Mouse (Mus musculus) myocyte (in vitro differentiated cells): ENCODE results near the gene Grm1. TPM values are rescaled to one million over a fixed set of nuclear protein-coding genes. Genes with fewer than 3 reads are reported as not detected.

Source experiments
- H3K27me3 ChIP-seq: one replicate; pipeline ENCODE4 v1.6.1; 2011; ENCODE audit not compliant: control insufficient read depth, insufficient read depth, insufficient read length
- H3K36me3 ChIP-seq: one replicate; pipeline ENCODE4 v1.6.1; 2011; ENCODE audit not compliant: control insufficient read depth, insufficient read depth
- H3K4me2 ChIP-seq: one replicate; pipeline ENCODE4 v1.6.1; 2011; ENCODE audit warnings: low read depth, control low read depth
- H3K4me3 ChIP-seq: one replicate; pipeline ENCODE4 v1.5.1; 2011; ENCODE audit warnings: mild to moderate bottlenecking, control low read depth, moderate library complexity
- H3K79me2 ChIP-seq: one replicate; pipeline ENCODE4 v1.6.1; 2011; ENCODE audit not compliant: control insufficient read depth, insufficient read depth
- H3ac ChIP-seq: one replicate; pipeline ENCODE4 v1.6.1; 2011; ENCODE audit not compliant: control insufficient read depth, insufficient read length
- CEBPB ChIP-seq: IDR thresholded peaks from 2 replicates; pipeline ENCODE4 v1.6.1; 2011; ENCODE audit warnings: mild to moderate bottlenecking, moderate library complexity; ENCODE audit not compliant: poor library complexity, insufficient read depth, severe bottlenecking
- E2F4 ChIP-seq: IDR thresholded peaks from one replicate; pipeline ENCODE4 v1.6.1; 2011; ENCODE audit warnings: mild to moderate bottlenecking, control low read depth, moderate library complexity; ENCODE audit not compliant: insufficient read depth
- MAX ChIP-seq: IDR thresholded peaks from one replicate; pipeline ENCODE4 v1.6.1; 2011; ENCODE audit warnings: low read depth, mild to moderate bottlenecking, control low read depth
- MYOD1 ChIP-seq, 3 experiments: IDR thresholded peaks; one replicate each; pipeline ENCODE4 v1.6.1; 2011; ENCODE audit warnings: control low read depth in 2 of 3, low read depth in 2 of 3, mild to moderate bottlenecking in 2 of 3, moderate library complexity in 1 of 3; ENCODE audit not compliant: insufficient read length in 2 of 3, control insufficient read depth in 1 of 3
- MYOG ChIP-seq, 3 experiments: IDR thresholded peaks; one replicate each; pipeline ENCODE4 v1.6.1; 2011; ENCODE audit warnings: control low read depth in 2 of 3, low read depth in 2 of 3, mild to moderate bottlenecking in 2 of 3; ENCODE audit not compliant: insufficient read length in 2 of 3, control insufficient read depth in 1 of 3, insufficient read depth in 1 of 3
- POLR2A ChIP-seq: IDR thresholded peaks from one replicate; pipeline ENCODE4 v1.6.1; 2011; ENCODE audit warnings: low read depth, mild to moderate bottlenecking, control low read depth, moderate library complexity; ENCODE audit not compliant: insufficient read length
- POLR2AphosphoS2 ChIP-seq: IDR thresholded peaks from one replicate; pipeline ENCODE4 v1.6.1; 2011; ENCODE audit warnings: low read depth, control low read depth; ENCODE audit not compliant: insufficient read length
- REST ChIP-seq: IDR thresholded peaks from one replicate; pipeline ENCODE4 v1.6.1; 2011; ENCODE audit warnings: mild to moderate bottlenecking, control low read depth, moderate library complexity; ENCODE audit not compliant: insufficient read depth, insufficient read length
- SRF ChIP-seq: IDR thresholded peaks from one replicate; pipeline ENCODE4 v1.6.1; 2011; ENCODE audit warnings: low read depth; ENCODE audit not compliant: control insufficient read depth, insufficient read length
- TCF12 ChIP-seq: IDR thresholded peaks from one replicate; pipeline ENCODE4 v1.6.1; 2011; ENCODE audit warnings: mild to moderate bottlenecking, control low read depth; ENCODE audit not compliant: poor library complexity, insufficient read depth, severe bottlenecking
- TCF3 ChIP-seq: IDR thresholded peaks from one replicate; pipeline ENCODE4 v1.6.1; 2011; ENCODE audit warnings: low read depth, control low read depth; ENCODE audit not compliant: insufficient read length
- USF1 ChIP-seq: IDR thresholded peaks from one replicate; pipeline ENCODE4 v1.6.1; 2011; ENCODE audit warnings: low read depth, mild to moderate bottlenecking, control low read depth, moderate library complexity
- polyA plus RNA-seq: library from polyadenylated mRNA; unstranded; fragments of >200 nt; fragmentation: generic; extraction: Trizol; gene quantifications from one replicate; pipeline ENCODE4 v1.2.1, GENCODE M21; 2012; ENCODE audit warnings: missing spikeins

The Grm1 gene
- polyA plus RNA-seq, 1 experiment, result 0.01 TPM

- Histone ChIP-seq H3K27me3 (no peaks in the 10 kb centered on the region), H3K4me3 (no peak overlapping the region), H3K79me2 (no peaks in the 10 kb centered on the region), H3K36me3 (no peaks in the 10 kb centered on the region), H3ac (no peak overlapping the region), H3K4me2 (no peak overlapping the region)
- TF ChIP-seq MYOD1 (IDR thresholded peaks at IDR 0.05; ENCODE audit: control insufficient read depth in 1 of 3, insufficient read length in 2 of 3, low read depth in 2 of 3) (no peak), MAX (no peak), TCF12 (no peak), E2F4 (no peak), MYOG (IDR thresholded peaks at IDR 0.05; ENCODE audit: control insufficient read depth in 1 of 3, insufficient read depth in 1 of 3, insufficient read length in 2 of 3, low read depth in 2 of 3) (no peak), POLR2A (no peak), REST (no peak), USF1 (no peak), TCF3 (no peak)
These were observed 347.6 kb downstream of the Grm1 start for GRCm38 (mm10) chr10:10734561-10734960.

DNA sequence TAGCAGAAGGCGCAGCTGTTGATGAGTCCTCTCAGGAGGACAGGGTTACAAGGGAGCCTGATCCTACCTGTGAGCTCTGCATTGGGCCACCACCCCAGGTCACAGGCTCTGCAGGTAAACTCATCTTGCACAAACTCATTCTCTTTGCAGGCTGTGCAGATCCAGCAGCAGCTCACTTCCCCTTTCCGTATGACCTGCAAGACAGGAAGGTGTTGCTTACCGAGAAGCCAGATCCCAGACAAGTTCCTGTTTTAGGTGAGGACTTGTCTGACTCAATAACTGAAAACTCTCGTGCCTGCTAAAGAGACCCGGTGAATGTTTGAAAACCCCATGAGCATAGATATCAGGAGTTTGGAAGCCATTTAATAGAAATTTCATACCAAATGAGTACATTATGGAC, 349.1 kb downstream of the Grm1 start:
- Histone ChIP-seq H3ac (no peak overlapping the region), H3K27me3 (no peaks in the 10 kb centered on the region), H3K36me3 (no peaks in the 10 kb centered on the region), H3K4me3 (no peak overlapping the region), H3K79me2 (no peaks in the 10 kb centered on the region), H3K4me2 (no peak overlapping the region)
- no peak for TF ChIP-seq CEBPB
- no peak for TF ChIP-seq USF1
- no peak for TF ChIP-seq REST
- TF ChIP-seq TCF12, result no peak
- TF ChIP-seq MYOD1 (IDR thresholded peaks at IDR 0.05; ENCODE audit: control insufficient read depth in 1 of 3, insufficient read length in 2 of 3, low read depth in 2 of 3), result no peak
- no peak for TF ChIP-seq MAX
- no peak for TF ChIP-seq SRF
- TF ChIP-seq POLR2A, result no peak
- TF ChIP-seq TCF3, result no peak
- TF ChIP-seq MYOG (IDR thresholded peaks at IDR 0.05; ENCODE audit: control insufficient read depth in 1 of 3, insufficient read depth in 1 of 3, insufficient read length in 2 of 3, low read depth in 2 of 3), result no peak
- TF ChIP-seq POLR2AphosphoS2, result no peak
- TF ChIP-seq E2F4, result no peak

DNA sequence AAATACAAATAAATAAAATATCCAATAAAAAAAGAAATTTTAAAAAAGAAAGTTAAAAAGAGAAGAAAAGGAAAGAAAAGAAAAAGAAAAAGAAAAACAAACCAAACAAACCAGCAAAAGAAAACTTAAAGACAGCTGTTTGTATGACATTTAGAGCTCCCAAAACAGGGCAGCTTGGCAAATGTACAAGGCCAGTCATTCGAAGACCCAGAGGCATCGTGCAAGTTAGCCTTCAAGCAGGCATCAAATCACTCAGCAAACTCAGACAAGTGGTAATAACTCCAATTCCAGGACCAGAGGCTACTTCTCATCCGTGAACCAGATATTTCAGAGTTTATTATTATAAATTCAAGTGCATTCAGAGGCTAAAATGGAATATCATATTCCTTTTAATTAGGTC, 355.7 kb downstream of the Grm1 start:
- TF ChIP-seq USF1 (no peak), SRF (no peak), TCF12 (no peak), POLR2A (no peak), MAX (no peak), E2F4 (no peak), CEBPB (no peak), REST (no peak), MYOG (IDR thresholded peaks at IDR 0.05; ENCODE audit: control insufficient read depth in 1 of 3, insufficient read depth in 1 of 3, insufficient read length in 2 of 3, low read depth in 2 of 3) (no peak), MYOD1 (IDR thresholded peaks at IDR 0.05; ENCODE audit: control insufficient read depth in 1 of 3, insufficient read length in 2 of 3, low read depth in 2 of 3) (no peak), TCF3 (no peak)
- Histone ChIP-seq H3K36me3 (no peaks in the 10 kb centered on the region), H3K4me3 (no peak overlapping the region), H3K79me2 (no peaks in the 10 kb centered on the region), H3ac (no peak overlapping the region), H3K4me2 (no peak overlapping the region), H3K27me3 (no peaks in the 10 kb centered on the region)

GRCm38 (mm10) chr10:10710837-10711236, 371.3 kb downstream of the Grm1 start:
- no peaks in the 10 kb centered on the region for H3K36me3 ChIP-seq
- TF ChIP-seq POLR2AphosphoS2 (no peak), E2F4 (no peak), CEBPB (no peak), REST (no peak), SRF (no peak), POLR2A (no peak), MYOD1 (IDR thresholded peaks at IDR 0.05; ENCODE audit: control insufficient read depth in 1 of 3, insufficient read length in 2 of 3, low read depth in 2 of 3) (no peak), MAX (no peak), MYOG (IDR thresholded peaks at IDR 0.05; ENCODE audit: control insufficient read depth in 1 of 3, insufficient read depth in 1 of 3, insufficient read length in 2 of 3, low read depth in 2 of 3) (no peak), USF1 (no peak), TCF12 (no peak), TCF3 (no peak)

DNA sequence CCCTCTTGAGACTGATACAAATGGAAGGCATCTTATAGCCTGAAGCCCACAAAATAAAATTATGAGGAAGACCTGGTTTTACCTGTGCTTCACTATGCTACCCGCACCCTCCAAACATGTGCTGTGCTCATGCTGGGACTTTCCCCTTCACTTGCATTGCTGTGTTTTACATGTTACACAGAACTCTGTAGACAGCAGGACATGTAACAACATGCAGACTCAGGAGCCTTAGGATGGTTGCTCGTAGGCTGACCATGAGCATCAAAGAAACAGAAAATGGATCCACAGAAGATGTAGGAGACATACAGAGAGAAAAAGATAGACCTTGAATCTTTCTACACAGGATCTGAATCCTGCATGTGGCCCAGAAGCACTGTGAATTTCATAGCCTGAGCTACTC, 371.8 kb downstream of the Grm1 start:
- H3ac ChIP-seq, result no peak overlapping the region
- no peak overlapping the region for H3K4me3 ChIP-seq
- no peak for TF ChIP-seq CEBPB
- TF ChIP-seq SRF, result no peak
- TF ChIP-seq USF1, result no peak
- TF ChIP-seq TCF12, result no peak
- TF ChIP-seq POLR2AphosphoS2, result no peak
- no peak for TF ChIP-seq E2F4
- TF ChIP-seq TCF3, result no peak
- no peak for TF ChIP-seq MYOG (IDR thresholded peaks at IDR 0.05; ENCODE audit: control insufficient read depth in 1 of 3, insufficient read depth in 1 of 3, insufficient read length in 2 of 3, low read depth in 2 of 3)
- no peak for TF ChIP-seq MYOD1 (IDR thresholded peaks at IDR 0.05; ENCODE audit: control insufficient read depth in 1 of 3, insufficient read length in 2 of 3, low read depth in 2 of 3)
- no peaks in the 10 kb centered on the region for H3K27me3 ChIP-seq
- no peaks in the 10 kb centered on the region for H3K79me2 ChIP-seq
- no peaks in the 10 kb centered on the region for H3K36me3 ChIP-seq
- no peak overlapping the region for H3K4me2 ChIP-seq

More at GRCm38 (mm10) chr10:10710837-10711236, 371.3 kb downstream of the Grm1 start:
- no peak overlapping the region for H3K4me3 ChIP-seq
- no peak overlapping the region for H3ac ChIP-seq
- no peaks in the 10 kb centered on the region for H3K27me3 ChIP-seq
- H3K4me2 ChIP-seq, result no peak overlapping the region
- H3K79me2 ChIP-seq, result no peaks in the 10 kb centered on the region
